Mouse (Mus musculus): ENCODE data around the gene Grin2d. TPM values are rescaled to one million over a fixed set of nuclear protein-coding genes. Genes with fewer than 3 reads are reported as not detected.

The Grin2d gene
- polyA plus RNA-seq, 1 experiment from 2014 or later, result 0.13 TPM

GRCm38 (mm10) chr7:45785388-45786135, 92.6 kb downstream of the Grin2d start:
- DNase-seq (ENCODE audit: low spot score), result no peak

DNA sequence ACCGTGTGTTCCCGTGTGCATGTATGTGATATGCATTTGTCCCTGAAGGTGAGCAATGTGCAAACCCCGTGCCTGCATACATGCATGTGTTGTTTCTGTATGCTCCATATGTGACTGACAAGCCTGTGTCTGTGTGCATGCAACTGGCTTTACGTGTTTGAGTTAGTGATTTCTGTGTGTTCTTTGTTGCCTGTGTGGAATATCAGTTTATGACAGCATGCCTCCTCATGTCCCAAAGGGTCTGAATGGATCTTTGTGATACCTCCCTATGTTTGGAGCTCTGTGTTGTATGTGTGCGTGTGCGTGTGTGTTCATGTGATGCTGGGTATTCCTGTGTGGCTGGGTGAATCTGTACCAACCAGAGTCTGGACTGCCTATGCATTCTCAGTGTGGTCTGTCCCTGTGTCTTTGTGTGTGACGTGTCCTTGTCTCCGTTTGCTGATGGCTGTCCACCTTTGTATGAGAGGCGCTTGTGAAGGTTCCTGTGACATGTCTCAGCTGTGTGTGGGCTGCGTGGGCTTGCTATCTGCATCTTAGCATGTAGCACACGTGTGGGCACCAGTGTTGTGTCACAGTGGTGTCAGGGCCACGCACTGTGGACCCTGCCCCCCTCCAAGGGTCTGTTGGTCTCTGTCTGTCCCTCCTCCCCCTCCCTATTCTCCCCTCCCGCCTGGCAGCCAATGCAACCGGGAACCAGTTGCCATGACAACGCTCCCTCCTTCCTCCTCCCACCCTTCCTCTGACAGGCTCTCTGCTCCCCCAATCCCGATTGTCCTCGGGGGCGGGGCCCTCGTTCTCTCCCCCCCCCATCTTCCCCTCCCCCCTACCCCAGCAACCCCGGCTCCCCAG, 93.4 kb downstream of the Grin2d start, which contains the start of gene Sult2b1:
Sult2b1 (minus strand) TSS at position 146 of the 849 bp plus-strand sequence.
- DNase-seq (ENCODE audit: low spot score), result no peak

DNA sequence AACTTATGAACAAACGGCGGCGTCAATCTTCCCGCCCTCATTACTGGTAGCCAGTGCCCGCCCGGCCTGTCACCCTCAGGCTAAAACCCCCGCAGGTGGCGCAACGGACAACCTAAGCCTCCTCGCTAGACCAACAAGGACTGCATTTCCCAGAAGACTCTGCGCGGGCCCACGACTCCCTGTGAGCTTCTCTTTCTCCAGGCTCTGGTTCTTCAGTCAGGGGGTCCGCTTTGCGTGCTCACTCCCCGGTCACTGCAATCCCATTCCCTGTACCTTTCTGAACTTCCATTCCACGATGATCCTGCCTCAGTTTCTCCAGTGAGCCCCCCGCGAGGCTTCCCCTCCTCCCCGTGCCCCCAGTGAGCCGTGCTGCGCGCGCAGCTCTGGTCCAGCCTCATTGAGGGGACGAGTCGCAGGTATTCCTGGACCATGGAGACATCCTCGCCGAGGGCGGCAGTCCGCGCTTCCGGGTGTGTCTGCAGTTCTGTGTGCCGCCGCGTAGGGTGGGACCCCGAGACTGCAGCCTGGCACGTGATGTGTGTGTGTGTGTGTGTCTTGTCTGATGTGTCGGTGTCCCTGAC, 94.6 kb downstream of the Grin2d start, which contains the start of gene Lmtk3:
Lmtk3 (plus strand) TSS at position 228 of the 581 bp plus-strand sequence.
- DNase-seq (ENCODE audit: low spot score), result peak; percentile 53

GRCm38 (mm10) chr7:45782271-45782670, 95.9 kb downstream of the Grin2d start:
- DNase-seq (ENCODE audit: low spot score), result no peak

Other genes with a start within 250 kb of the Grin2d start
- gene Mamstr, start 238.4 kb downstream of the Grin2d start, polyA plus RNA-seq (2015; fragmentation: Nextera tagmentation; extraction: Ambion mirVana), result 1.6 and 1.9 TPM in 2 replicates
- 0.44 and 0.52 TPM in 2 replicates for gene Fut2, start 212.0 kb downstream of the Grin2d start, polyA plus RNA-seq (2015; fragmentation: Nextera tagmentation; extraction: Ambion mirVana)
- 0.73 and 0.76 TPM in 2 replicates for gene Ntn5, start 194.4 kb downstream of the Grin2d start, polyA plus RNA-seq (2015; fragmentation: Nextera tagmentation; extraction: Ambion mirVana)
- gene Sec1, start 184.0 kb downstream of the Grin2d start, polyA plus RNA-seq (2015; fragmentation: Nextera tagmentation; extraction: Ambion mirVana), result 0.30 and 0.53 TPM in 2 replicates
- 0.35 and 0.36 TPM in 2 replicates for gene Car11, start 178.5 kb downstream of the Grin2d start, polyA plus RNA-seq (2015; fragmentation: Nextera tagmentation; extraction: Ambion mirVana)
- gene Dbp, start 173.3 kb downstream of the Grin2d start, polyA plus RNA-seq (2015; fragmentation: Nextera tagmentation; extraction: Ambion mirVana), result 10.6 and 13.4 TPM in 2 replicates
- 1,315 and 1,426 TPM in 2 replicates for gene Rpl18, start 162.9 kb downstream of the Grin2d start, polyA plus RNA-seq (2015; fragmentation: Nextera tagmentation; extraction: Ambion mirVana)
- gene Sphk2, start 160.4 kb downstream of the Grin2d start, polyA plus RNA-seq (2015; fragmentation: Nextera tagmentation; extraction: Ambion mirVana), result 19.8 and 21.8 TPM in 2 replicates
- 0.50 and 0.66 TPM in 2 replicates for gene Fam83e, start 157.2 kb downstream of the Grin2d start, polyA plus RNA-seq (2015; fragmentation: Nextera tagmentation; extraction: Ambion mirVana)
- not detected in 2 replicates for gene Spaca4, start 152.6 kb downstream of the Grin2d start, polyA plus RNA-seq (2015; fragmentation: Nextera tagmentation; extraction: Ambion mirVana)
- not detected in 2 replicates for gene Lmtk3, start 94.6 kb downstream of the Grin2d start, polyA plus RNA-seq (2015; fragmentation: Nextera tagmentation; extraction: Ambion mirVana)
- gene Sult2b1, start 93.7 kb downstream of the Grin2d start, polyA plus RNA-seq (2015; fragmentation: Nextera tagmentation; extraction: Ambion mirVana), result 4.1 and 5.8 TPM in 2 replicates
- 96.3 and 98.0 TPM in 2 replicates for gene Cyth2, start 63.8 kb downstream of the Grin2d start, polyA plus RNA-seq (2015; fragmentation: Nextera tagmentation; extraction: Ambion mirVana)
- 0.10 and 0.31 TPM in 2 replicates for gene Kcnj14, start 53.6 kb downstream of the Grin2d start, polyA plus RNA-seq (2015; fragmentation: Nextera tagmentation; extraction: Ambion mirVana)
- 48.7 and 50.8 TPM in 2 replicates for gene Grwd1, start 47.4 kb downstream of the Grin2d start, polyA plus RNA-seq (2015; fragmentation: Nextera tagmentation; extraction: Ambion mirVana)
- gene Kdelr1, start 5.6 kb downstream of the Grin2d start, polyA plus RNA-seq (2015; fragmentation: Nextera tagmentation; extraction: Ambion mirVana), result 35.8 and 38.7 TPM in 2 replicates
- gene Syngr4, start 18.3 kb upstream of the Grin2d start, polyA plus RNA-seq (2015; fragmentation: Nextera tagmentation; extraction: Ambion mirVana), result 1.4 and 1.5 TPM in 2 replicates
- 4.3 and 4.6 TPM in 2 replicates for gene Tmem143, start 18.6 kb upstream of the Grin2d start, polyA plus RNA-seq (2015; fragmentation: Nextera tagmentation; extraction: Ambion mirVana)
- gene Emp3, start 43.0 kb upstream of the Grin2d start, polyA plus RNA-seq (2015; fragmentation: Nextera tagmentation; extraction: Ambion mirVana), result 262 and 266 TPM in 2 replicates
- gene Ccdc114, start 45.7 kb upstream of the Grin2d start, polyA plus RNA-seq (2015; fragmentation: Nextera tagmentation; extraction: Ambion mirVana), result 2.3 and 2.6 TPM in 2 replicates
- 0.13 TPM in 1 of 2 replicates, not detected in the other for gene Abcc6, start 151.9 kb upstream of the Grin2d start, polyA plus RNA-seq (2015; fragmentation: Nextera tagmentation; extraction: Ambion mirVana)
- gene Nomo1, start 155.3 kb upstream of the Grin2d start, polyA plus RNA-seq (2015; fragmentation: Nextera tagmentation; extraction: Ambion mirVana), result 24.9 and 29.7 TPM in 2 replicates
- 0.05 and 0.10 TPM in 2 replicates for gene Kcnj11, start 222.4 kb upstream of the Grin2d start, polyA plus RNA-seq (2015; fragmentation: Nextera tagmentation; extraction: Ambion mirVana)

Data from thymus, postnatal 0 days (tissue).